Mouse (Mus musculus) activated CD4-positive, CD25-positive, alpha-beta regulatory T cell, adult 4 months (primary cell): ENCODE measurements around the gene Hsdl2. TPM values are rescaled to one million over a fixed set of nuclear protein-coding genes. Genes with fewer than 3 reads are reported as not detected.

ENCODE experiments used
- ATAC-seq: one replicate; pipeline ENCODE4 v1.8.0; 2017
- polyA plus RNA-seq, 2 experiments: library from polyadenylated mRNA; unstranded; fragments of 100-300 nt; shearing (Covaris generic); gene quantifications; one replicate each; pipeline ENCODE4 v1.2.1; 2017

The Hsdl2 gene
- polyA plus RNA-seq, 2 experiments from 2014 or later, result 32.6 to 42.3 TPM

DNA sequence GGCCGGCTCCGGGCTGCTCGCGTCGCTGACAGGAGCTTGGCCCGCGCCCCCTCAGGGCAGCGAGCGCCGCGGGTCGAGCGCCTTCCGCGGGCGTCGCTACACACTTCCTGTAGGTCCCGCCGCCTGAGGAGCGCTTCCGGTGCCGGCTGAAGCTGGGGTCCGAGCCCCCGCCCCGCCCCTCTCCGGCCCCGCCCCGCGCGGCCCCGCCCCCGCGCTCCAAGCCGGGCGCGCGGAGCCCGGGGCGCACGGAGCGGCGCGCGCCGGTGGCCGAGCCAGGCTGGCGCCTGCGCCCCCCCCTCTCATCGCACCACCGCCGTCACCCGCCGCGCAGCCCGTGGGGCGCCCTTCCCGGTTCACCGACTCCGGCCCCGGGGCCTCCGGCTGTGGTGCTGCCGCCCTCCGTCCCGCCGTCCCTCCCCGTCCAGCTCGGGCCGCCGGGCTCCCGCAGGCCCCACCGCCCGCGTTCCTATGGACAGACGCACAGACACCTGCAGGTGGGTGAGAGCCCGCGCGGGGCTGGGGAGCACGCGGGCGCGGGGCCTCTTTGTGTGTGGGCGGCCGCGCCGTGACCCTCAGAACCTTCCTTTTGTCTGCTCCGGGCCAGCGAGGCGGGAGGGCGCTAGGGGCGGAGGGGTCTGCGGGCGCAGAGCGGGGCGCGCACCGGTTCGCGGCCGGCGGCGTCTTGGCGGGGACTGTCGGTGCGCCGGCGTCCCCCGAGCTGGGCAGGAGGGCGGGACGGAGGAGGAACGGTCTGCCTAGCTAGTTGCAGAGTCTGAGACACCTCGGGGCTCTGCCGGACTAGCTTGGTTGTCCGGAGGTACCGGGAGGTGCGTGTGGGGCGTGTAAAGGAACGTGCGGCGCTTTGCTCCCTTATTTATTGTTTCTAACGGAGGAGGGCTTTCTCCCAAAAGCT is 44.9 kb downstream of the Hsdl2 start, which contains the start of gene E130308A19Rik:
TSS of gene E130308A19Rik (plus strand) at position 214 of the 913 bp plus-strand sequence.
- peak; percentile 92 for ATAC-seq

GRCm38 (mm10) chr4:59628255-59628654 is 46.9 kb downstream of the Hsdl2 start:
- no peak for ATAC-seq

- ATAC-seq, result no peak
Measured at GRCm38 (mm10) chr4:59629076-59629874, 47.9 kb downstream of the Hsdl2 start.

- ATAC-seq, result no peak
Measured at GRCm38 (mm10) chr4:59630122-59630521, 48.8 kb downstream of the Hsdl2 start.

- ATAC-seq, result no peak
Measured at GRCm38 (mm10) chr4:59634532-59634931, 53.2 kb downstream of the Hsdl2 start.

- ATAC-seq, result no peak
Measured at GRCm38 (mm10) chr4:59639163-59639562, 57.8 kb downstream of the Hsdl2 start.

DNA sequence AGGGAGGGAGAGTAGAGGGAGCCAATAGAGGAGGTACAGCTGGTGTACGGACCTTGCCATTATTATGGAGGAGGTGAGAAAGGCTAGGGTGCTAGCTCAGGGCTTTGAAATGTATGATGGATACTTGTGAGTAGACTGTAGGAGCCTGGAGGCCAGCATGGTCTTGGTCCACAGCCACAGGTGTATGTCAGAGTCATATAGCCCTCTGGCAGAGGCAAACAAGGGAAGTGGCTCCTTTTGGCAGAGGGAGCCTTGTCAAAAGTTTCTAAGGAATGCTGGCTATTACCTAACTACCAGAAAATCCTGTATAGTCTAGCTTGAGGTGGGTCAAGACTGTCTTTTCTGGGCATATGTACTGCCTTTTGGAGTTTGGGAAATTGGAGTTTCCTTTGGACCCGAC is 59.4 kb downstream of the Hsdl2 start:
- ATAC-seq, result no peak

DNA sequence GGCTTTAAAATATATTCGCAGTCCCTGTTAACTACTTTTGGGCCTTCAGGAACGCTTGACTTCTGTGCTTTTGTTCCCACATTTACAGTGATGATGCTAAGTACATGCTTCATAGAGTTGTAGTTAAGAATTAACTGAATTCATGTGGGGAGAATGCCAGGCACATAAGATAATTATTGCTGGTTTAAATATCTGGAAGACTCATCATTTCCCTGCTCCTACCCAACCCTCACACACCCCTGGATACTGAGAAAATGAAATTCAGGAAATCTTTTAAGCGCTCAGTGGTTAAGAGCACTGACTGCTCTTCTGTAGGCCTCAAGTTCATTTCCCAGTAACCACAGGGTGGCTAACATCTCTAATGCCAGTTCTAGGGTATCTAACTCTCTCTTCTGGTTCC is 60.7 kb downstream of the Hsdl2 start:
- no peak for ATAC-seq

GRCm38 (mm10) chr4:59642657-59643056 is 61.3 kb downstream of the Hsdl2 start:
- no peak for ATAC-seq

DNA sequence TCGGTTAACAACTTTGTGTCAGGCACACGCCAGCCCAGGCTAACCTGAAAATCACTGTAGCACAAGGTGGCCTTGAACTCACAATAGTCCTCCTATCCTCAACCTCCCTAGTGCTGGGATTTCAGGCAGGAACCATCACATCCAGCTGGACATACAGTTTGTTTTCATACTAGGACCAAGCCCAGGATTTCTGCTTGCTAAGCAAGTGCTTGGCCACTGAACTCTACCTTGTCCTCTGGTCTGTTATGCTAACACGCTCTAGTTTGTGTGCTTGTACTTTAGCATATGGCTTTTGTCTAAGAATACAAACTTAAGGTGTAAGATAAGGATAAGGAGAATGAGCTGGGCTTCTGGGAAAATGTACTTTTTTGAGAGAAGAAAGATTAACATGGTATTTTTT is 63.1 kb downstream of the Hsdl2 start:
- no peak for ATAC-seq

- ATAC-seq, result no peak
Measured at GRCm38 (mm10) chr4:59644992-59645391, 63.6 kb downstream of the Hsdl2 start.

DNA sequence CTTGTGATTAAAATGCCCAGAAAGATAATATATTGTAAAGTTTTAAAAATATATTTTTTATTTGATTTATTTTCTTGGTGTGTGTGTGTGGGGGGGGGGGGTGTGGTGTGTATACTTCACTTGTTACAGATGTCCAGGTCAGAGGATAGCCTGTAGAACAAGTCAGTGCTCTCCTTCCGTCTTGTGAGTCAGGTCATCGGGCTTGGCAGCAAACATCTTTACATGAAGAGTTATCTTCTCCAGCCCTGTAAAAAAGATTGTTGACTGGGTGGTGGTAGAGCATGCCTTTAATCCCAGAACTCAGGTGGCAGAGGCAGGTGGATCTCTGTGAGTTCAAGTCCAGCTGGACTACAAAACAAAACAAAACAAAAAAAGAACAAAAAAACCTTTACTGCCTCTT is 64.2 kb downstream of the Hsdl2 start:
- ATAC-seq, result no peak

DNA sequence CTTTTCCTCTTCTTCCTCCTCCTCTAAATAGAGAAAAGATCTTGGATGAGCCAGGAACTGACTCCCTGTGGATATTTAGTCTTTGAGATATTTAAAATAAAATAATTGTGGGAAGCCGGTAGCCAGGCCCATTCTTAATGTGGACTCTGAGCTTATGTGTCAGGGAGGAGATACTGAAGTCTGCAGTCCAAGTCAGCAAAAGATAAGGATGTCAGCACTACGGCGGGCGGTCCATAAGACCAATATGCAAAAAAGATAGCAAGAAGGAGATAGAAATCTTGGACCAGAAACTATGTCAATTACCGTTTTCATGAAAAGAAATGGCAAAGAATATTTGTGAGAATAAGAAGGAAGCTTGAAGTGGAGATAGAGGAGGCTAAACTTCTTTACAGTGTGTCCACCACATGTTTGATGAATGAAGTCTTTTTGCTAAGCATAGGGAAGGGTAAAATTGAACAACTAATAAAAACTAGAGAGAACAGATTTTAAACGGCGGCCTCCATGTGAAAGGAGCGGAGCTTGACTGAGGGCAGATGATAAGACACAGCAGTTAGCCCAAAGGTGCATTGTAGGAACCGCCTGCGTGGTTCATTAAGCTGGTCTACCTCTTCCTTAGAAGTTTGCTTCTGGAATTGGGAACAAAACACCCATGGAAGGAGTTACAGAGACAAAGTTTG is 64.8 kb downstream of the Hsdl2 start:
- no peak for ATAC-seq

GRCm38 (mm10) chr4:59649119-59649518 is 67.8 kb downstream of the Hsdl2 start:
- ATAC-seq, result no peak

- no peak for ATAC-seq
Measured at GRCm38 (mm10) chr4:59652166-59652681, 70.9 kb downstream of the Hsdl2 start.

DNA sequence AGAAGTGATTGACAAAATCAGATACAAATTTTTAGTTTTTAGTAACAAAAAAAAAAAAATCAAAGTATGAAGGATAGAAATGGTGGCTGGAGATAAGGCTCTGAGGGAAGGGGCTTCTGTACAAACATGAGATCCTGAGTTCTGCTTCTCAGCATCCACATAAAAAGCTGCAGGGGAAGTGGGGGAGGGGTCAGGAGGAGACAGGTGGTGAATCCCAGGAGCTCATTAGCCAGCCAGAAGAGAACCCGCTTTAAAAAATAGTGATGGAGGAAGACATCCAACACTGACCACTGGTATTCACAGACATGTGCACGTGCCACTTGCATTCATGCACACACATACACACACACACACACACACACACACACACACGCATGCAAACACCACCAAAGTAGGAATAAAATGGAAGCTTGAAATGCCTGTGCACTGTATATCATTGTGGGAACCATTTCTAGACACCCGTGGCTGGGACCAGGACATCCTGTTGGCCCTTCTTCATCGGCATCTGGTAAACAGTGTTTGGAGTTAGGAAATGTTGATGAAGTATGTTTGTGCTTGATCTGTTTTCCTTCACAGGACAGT is 74.8 kb downstream of the Hsdl2 start:
- no peak for ATAC-seq

DNA sequence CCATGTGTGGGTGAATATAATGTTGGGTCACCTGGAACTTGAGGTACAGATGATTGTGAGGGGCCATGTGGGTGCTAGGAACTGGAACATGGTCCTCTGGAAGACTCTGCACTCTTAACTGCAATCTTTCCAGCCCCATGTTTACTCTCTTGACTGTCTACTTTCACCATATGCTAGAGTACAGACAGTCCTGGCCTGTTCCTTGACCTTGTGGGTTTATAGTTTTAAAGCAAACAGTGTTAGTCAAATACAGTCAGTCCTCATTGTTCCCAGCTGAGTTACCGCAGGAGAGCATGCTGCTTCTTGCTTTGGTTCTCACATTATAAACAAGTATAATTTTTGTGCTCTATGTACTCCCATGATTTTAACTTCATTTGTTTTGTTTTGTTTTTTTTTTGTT is 80.8 kb downstream of the Hsdl2 start:
- ATAC-seq, result no peak

- no peak for ATAC-seq
Measured at GRCm38 (mm10) chr4:59663451-59663850, 82.1 kb downstream of the Hsdl2 start.

DNA sequence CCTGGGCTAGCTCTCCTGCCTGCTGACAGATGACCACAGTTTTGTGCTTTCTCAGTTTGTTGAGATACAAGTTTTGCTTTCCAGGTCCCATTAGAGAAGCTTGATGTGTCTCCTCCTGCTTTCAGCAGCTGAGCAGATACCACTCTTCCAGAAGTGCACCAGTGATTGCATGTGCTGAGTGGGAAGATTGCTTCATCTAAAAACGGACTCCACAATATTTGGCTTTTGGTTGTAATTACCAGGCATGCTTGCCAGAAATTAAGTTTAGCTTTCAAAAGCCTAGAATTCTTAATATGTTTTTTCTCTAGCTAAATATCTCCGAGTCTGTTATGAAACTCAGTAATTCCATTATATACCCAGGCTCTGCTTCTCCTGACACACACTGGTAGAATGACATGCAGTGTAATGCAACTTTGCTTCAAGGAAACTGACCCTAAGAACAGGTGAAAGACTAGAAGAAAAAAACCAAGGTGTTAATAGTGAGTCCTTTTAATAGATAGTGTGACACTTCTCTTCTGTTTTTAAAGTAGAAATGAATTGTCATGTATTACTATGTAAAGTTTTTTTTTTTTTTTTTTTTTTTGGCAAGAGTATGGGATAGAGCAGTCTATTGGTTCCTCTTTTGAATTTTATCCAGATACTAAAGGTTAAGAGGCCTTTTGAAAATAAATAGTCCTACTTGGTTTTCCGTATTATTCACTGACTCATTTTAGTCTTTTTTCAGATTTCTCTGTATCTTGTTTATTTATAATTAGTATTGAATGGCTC is 85.4 kb downstream of the Hsdl2 start:
- ATAC-seq, result no peak

DNA sequence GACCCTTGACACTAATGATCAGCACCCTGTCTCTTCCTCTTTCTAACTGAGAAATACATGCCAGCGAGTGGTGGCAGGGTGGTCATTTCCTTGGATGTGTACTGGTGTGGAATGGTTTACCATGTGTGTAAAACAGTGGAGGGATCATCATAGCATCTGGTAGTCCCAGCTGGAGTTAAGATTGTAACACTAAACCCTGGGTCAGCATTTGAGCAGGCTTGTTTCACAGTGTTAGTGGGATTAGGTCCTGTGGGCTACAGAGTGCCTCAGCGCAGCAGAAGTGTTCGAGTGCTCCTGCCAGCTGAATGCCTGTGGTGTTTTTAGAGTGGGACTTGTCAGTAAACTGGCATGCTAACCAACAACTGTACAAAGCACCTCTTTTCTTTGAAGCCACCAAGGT is 86.7 kb downstream of the Hsdl2 start:
- no peak for ATAC-seq
